Mouse (Mus musculus): ENCODE data around the gene Galnt11. TPM values are rescaled to one million over a fixed set of nuclear protein-coding genes. Genes with fewer than 3 reads are reported as not detected.

Galnt11 gene
- polyA plus RNA-seq, 1 experiment from 2014 or later = 35.0 TPM

- no peak overlapping the region for H3K27ac ChIP-seq
- WGBS = 90% methylated on average over 2 of the region's 2 CpGs
- H3K4me1 ChIP-seq (replicated peaks) = no peaks in the 10 kb centered on the region
Measured at GRCm38 (mm10) chr5:25256686-25257085, 35.0 kb downstream of the Galnt11 start.

GRCm38 (mm10) chr5:25261452-25261851 is 39.7 kb downstream of the Galnt11 start:
- Histone ChIP-seq H3K27ac (no peak overlapping the region), H3K9ac (replicated peaks) (no peak overlapping the region), H3K4me2 (no peak overlapping the region), H3K4me3 (replicated peaks) (no peak overlapping the region), H3K4me1 (replicated peaks) (no peaks in the 10 kb centered on the region), H3K36me3 (peaks cover 88% of the 10 kb centered on the region), H3K9me3 (no peaks in the 10 kb centered on the region), H3K27me3 (no peaks in the 10 kb centered on the region)
- 78% methylated on average over 6 of the region's 6 CpGs for WGBS
- ATAC-seq (ENCODE audit: insufficient number of reproducible peaks, insufficient read depth, low FRiP score, low TSS enrichment, low read depth) = no peak

More at GRCm38 (mm10) chr5:25256686-25257085, 35.0 kb downstream of the Galnt11 start:
- peaks cover 84% of the 10 kb centered on the region for H3K36me3 ChIP-seq
- no peak overlapping the region for H3K9ac ChIP-seq (replicated peaks)
- H3K4me2 ChIP-seq = no peak overlapping the region
- no peak overlapping the region for H3K4me3 ChIP-seq (replicated peaks)
- H3K27me3 ChIP-seq = no peaks in the 10 kb centered on the region
- no peaks in the 10 kb centered on the region for H3K9me3 ChIP-seq
- no peak for ATAC-seq (ENCODE audit: insufficient number of reproducible peaks, insufficient read depth, low FRiP score, low TSS enrichment, low read depth)

DNA sequence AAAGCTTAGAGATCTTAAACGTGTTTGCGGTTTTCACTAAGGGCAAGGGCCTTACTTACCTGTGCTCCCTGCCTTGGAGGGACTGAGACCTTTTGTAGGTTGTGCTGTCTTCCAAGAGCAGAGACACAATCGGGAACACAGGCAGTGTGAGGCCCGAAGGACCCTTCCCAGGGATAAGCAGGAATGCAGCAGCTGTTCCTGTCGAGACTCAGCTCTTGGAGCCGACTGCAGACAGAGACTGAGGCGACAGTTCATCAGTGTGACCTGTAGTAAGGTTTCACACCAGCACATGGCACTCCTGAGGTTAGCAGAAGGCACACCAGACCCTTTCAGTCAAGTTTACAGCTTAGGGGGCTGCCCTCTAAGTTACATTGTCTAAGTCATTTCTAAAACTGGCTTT is 40.6 kb downstream of the Galnt11 start:
- WGBS = 82% methylated on average over 7 of the region's 7 CpGs

DNA sequence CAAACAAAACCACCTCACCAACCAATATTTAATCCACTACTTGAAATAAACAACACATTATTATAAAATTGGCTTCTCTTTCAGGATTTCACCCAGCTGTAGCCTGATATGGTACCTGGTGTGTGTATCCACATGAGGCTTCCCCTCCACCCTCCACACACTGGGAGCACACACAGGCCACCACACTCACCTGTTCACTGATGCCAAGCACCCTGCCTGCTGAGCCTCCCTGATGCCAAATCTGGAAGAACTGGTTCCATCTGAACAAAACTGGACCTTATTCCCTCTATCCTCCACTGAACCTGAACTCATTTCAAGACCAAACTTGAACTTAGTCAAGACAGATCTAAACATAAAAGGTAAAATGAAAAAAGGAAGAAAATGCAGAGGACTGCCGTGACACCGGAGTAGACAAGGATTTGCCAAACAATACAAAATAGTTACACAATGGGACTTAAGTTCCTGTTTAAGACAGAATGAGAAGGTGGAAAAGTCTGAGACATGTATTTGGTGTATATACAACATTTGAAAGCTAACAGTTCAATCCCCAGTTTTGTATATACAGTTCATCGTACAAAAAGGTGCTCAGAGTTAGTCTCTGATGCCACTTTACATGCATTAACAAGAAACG is 46.7 kb downstream of the Galnt11 start:
- no peak for ATAC-seq (ENCODE audit: insufficient number of reproducible peaks, insufficient read depth, low FRiP score, low TSS enrichment, low read depth)
- no peak overlapping the region for H3K4me2 ChIP-seq
- H3K9me3 ChIP-seq = no peaks in the 10 kb centered on the region
- H3K4me3 ChIP-seq (replicated peaks) = no peak overlapping the region
- WGBS = 98% methylated on average over 4 of the region's 4 CpGs
- peaks cover 77% of the 10 kb centered on the region for H3K36me3 ChIP-seq
- no peak overlapping the region for H3K27ac ChIP-seq
- no peaks in the 10 kb centered on the region for H3K4me1 ChIP-seq (replicated peaks)
- H3K9ac ChIP-seq (replicated peaks) = no peak overlapping the region
- H3K27me3 ChIP-seq = no peaks in the 10 kb centered on the region

More for the DNA sequence above, 40.6 kb downstream of the Galnt11 start:
- Histone ChIP-seq H3K9ac (replicated peaks) (no peak overlapping the region), H3K4me3 (replicated peaks) (no peak overlapping the region), H3K4me2 (no peak overlapping the region), H3K9me3 (no peaks in the 10 kb centered on the region), H3K4me1 (replicated peaks) (no peaks in the 10 kb centered on the region), H3K27me3 (no peaks in the 10 kb centered on the region), H3K36me3 (peaks cover 88% of the 10 kb centered on the region), H3K27ac (no peak overlapping the region)
- no peak for ATAC-seq (ENCODE audit: insufficient number of reproducible peaks, insufficient read depth, low FRiP score, low TSS enrichment, low read depth)

DNA sequence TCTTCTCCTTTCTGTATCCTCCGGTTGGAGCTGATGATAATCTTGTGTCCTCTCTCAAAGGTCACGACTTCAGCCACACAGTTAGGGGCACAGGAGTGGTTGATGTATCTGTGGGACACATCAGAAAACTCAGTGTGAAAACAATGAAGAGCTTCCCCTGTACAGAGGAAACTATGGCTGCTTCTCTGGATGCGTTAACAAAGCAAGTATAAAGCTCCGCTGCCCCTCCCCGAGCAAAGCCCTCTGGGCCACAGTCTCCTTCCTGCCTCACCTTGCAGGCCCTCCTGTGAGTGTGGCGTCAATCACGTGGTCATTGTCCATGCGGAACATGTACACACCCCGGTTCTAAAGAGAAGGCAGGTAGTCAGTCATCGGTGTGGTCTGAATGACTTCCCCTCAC is 53.9 kb downstream of the Galnt11 start:
- H3K4me2 ChIP-seq = no peak overlapping the region
- no peaks in the 10 kb centered on the region for H3K9me3 ChIP-seq
- WGBS = 93% methylated on average over 10 of the region's 10 CpGs
- ATAC-seq (ENCODE audit: insufficient number of reproducible peaks, insufficient read depth, low FRiP score, low TSS enrichment, low read depth) = no peak
- H3K9ac ChIP-seq (replicated peaks) = no peak overlapping the region
- H3K27me3 ChIP-seq = no peaks in the 10 kb centered on the region
- H3K27ac ChIP-seq = no peak overlapping the region
- H3K36me3 ChIP-seq = peaks cover 81% of the 10 kb centered on the region
- H3K4me1 ChIP-seq (replicated peaks) = no peaks in the 10 kb centered on the region
- H3K4me3 ChIP-seq (replicated peaks) = no peak overlapping the region

DNA sequence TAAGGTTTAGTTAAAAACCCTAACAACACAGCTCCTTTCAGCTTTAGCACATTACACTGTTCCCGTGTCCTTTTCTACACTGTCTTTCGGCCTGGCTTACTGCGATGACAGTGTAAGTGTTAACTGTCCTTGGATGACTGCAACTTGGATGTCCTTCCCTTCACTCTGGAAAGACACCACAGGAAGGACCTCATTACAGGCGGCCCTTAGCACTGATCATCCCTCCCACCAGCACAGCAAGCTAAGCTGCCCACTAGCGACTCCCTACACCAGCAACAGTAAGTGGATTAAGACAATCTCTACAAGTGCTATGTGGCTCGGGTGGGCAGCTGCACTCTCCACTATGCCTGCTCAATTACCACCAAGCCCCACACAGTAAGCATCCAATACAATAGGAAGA is 54.7 kb downstream of the Galnt11 start:
- H3K27me3 ChIP-seq = no peaks in the 10 kb centered on the region
- peaks cover 81% of the 10 kb centered on the region for H3K36me3 ChIP-seq

GRCm38 (mm10) chr5:25283988-25284387 is 62.3 kb downstream of the Galnt11 start:
- Histone ChIP-seq H3K36me3 (peaks cover 88% of the 10 kb centered on the region), H3K4me2 (no peak overlapping the region), H3K27me3 (no peaks in the 10 kb centered on the region), H3K4me3 (replicated peaks) (no peak overlapping the region), H3K27ac (no peak overlapping the region), H3K9me3 (no peaks in the 10 kb centered on the region), H3K9ac (replicated peaks) (no peak overlapping the region), H3K4me1 (replicated peaks) (no peaks in the 10 kb centered on the region)
- ATAC-seq (ENCODE audit: insufficient number of reproducible peaks, insufficient read depth, low FRiP score, low TSS enrichment, low read depth) = no peak
- WGBS = 95% methylated on average over 13 of the region's 13 CpGs

More for the DNA sequence above, 54.7 kb downstream of the Galnt11 start:
- no peak overlapping the region for H3K4me2 ChIP-seq
- ATAC-seq (ENCODE audit: insufficient number of reproducible peaks, insufficient read depth, low FRiP score, low TSS enrichment, low read depth) = no peak
- H3K9ac ChIP-seq (replicated peaks) = no peak overlapping the region
- H3K4me1 ChIP-seq (replicated peaks) = no peaks in the 10 kb centered on the region
- 89% methylated on average over 6 of the region's 6 CpGs for WGBS
- H3K27ac ChIP-seq = no peak overlapping the region
- H3K4me3 ChIP-seq (replicated peaks) = no peak overlapping the region
- no peaks in the 10 kb centered on the region for H3K9me3 ChIP-seq

- Histone ChIP-seq H3K9ac (replicated peaks) (no peak overlapping the region), H3K9me3 (no peaks in the 10 kb centered on the region), H3K4me2 (no peak overlapping the region), H3K36me3 (peaks cover 61% of the 10 kb centered on the region), H3K27me3 (no peaks in the 10 kb centered on the region), H3K27ac (no peak overlapping the region), H3K4me3 (replicated peaks) (no peak overlapping the region), H3K4me1 (replicated peaks) (no peaks in the 10 kb centered on the region)
- no peak for ATAC-seq (ENCODE audit: insufficient number of reproducible peaks, insufficient read depth, low FRiP score, low TSS enrichment, low read depth)
- WGBS = 80% methylated on average over 3 of the region's 3 CpGs
Measured at GRCm38 (mm10) chr5:25296830-25297229, 75.1 kb downstream of the Galnt11 start.

GRCm38 (mm10) chr5:25310226-25310625 is 88.5 kb downstream of the Galnt11 start:
- Histone ChIP-seq H3K36me3 (peaks cover 61% of the 10 kb centered on the region), H3K4me1 (replicated peaks) (no peaks in the 10 kb centered on the region)
- 95% methylated on average over 2 of the region's 2 CpGs for WGBS

GRCm38 (mm10) chr5:25313881-25314280 is 92.2 kb downstream of the Galnt11 start:
- H3K9me3 ChIP-seq = no peaks in the 10 kb centered on the region
- no peak overlapping the region for H3K27ac ChIP-seq
- H3K4me1 ChIP-seq (replicated peaks) = no peaks in the 10 kb centered on the region
- H3K36me3 ChIP-seq = peaks cover 73% of the 10 kb centered on the region
- no peak overlapping the region for H3K4me3 ChIP-seq (replicated peaks)
- 86% methylated on average over 6 of the region's 6 CpGs for WGBS
- H3K4me2 ChIP-seq = no peak overlapping the region
- H3K9ac ChIP-seq (replicated peaks) = no peak overlapping the region
- ATAC-seq (ENCODE audit: insufficient number of reproducible peaks, insufficient read depth, low FRiP score, low TSS enrichment, low read depth) = no peak
- H3K27me3 ChIP-seq = no peaks in the 10 kb centered on the region

More at GRCm38 (mm10) chr5:25310226-25310625, 88.5 kb downstream of the Galnt11 start:
- H3K27ac ChIP-seq = no peak overlapping the region
- H3K4me2 ChIP-seq = no peak overlapping the region
- no peak for ATAC-seq (ENCODE audit: insufficient number of reproducible peaks, insufficient read depth, low FRiP score, low TSS enrichment, low read depth)
- no peak overlapping the region for H3K4me3 ChIP-seq (replicated peaks)
- no peak overlapping the region for H3K9ac ChIP-seq (replicated peaks)
- H3K27me3 ChIP-seq = no peaks in the 10 kb centered on the region
- H3K9me3 ChIP-seq = no peaks in the 10 kb centered on the region

Measured in limb, embryonic 12.5 days (tissue).